Mouse (Mus musculus): ENCODE results near the gene Efhc2. TPM values are rescaled to one million over a fixed set of nuclear protein-coding genes. Genes with fewer than 3 reads are reported as not detected.

Efhc2 gene
- total RNA-seq (2021), result 1 to 10 TPM; 1.9 to 2.0 TPM
- long read RNA-seq, experiment 1, partial matches to known transcripts, result 1 of 1 reads
- long read RNA-seq, experiment 1, other reads (novel, unspliced or antisense), result 0 of 1 reads
- long read RNA-seq, experiment 2, partial matches to known transcripts, result 0 of 1 reads
- long read RNA-seq, experiment 2, other reads (novel, unspliced or antisense), result 1 of 1 reads

GRCm38 (mm10) chrX:17319126-17319583, at the start of gene Efhc2:
Gene Efhc2, minus strand, starts transcription at chrX:17319368.
- DNase-seq (ENCODE audit: low spot score in 2 of 2), result no peak

DNA sequence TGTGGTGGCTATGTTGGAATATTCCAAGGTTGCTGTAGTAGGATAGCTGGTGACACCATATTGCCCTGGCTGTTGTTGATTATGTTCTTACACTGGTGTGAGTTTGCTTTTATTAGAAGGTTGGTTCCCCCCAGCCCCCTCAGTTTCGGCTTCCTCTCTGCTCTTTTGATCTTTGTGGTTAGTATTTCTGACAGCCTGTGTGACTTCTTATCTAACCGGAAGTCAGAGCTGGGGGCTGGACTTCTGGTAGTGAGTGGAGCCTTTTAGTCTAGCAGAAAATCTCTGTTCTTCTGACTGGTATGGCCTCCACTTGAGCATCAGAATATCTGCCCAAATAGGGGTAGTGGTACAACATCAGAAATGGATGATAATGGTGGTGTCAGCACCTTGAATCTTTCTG, 45.9 kb upstream of the Efhc2 start:
- no peak for DNase-seq (ENCODE audit: low spot score in 2 of 2)

DNA sequence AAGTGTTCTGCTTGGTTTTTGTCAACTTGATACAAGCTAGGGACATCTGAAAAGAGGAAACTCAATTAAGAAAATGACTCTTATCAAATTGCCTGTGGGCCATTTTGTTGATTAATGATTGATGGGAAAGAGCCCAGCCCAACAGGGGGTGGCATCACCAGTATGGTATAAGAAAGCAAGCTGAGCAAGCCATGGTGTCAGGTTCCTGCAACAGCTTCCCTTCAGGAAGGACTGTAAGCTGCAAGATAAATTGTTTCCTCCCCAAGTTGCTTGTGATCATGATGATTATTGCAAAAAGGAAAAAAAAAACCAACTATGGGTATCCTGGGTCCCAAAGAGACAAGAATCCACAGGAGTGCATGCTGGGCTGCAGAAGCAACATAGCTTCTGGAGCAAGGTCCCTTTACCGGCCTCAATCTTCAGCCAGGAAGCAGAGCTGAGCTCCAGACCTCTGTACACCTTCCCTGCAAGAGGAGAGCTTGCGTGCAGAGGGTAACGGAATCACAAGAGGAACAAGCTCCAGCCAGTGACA, 18.8 kb downstream of the Efhc2 start:
- DNase-seq (ENCODE audit: low spot score in 2 of 2), result no peak

GRCm38 (mm10) chrX:17283899-17284298, 35.3 kb downstream of the Efhc2 start:
- DNase-seq (ENCODE audit: low spot score in 2 of 2), result no peak

DNA sequence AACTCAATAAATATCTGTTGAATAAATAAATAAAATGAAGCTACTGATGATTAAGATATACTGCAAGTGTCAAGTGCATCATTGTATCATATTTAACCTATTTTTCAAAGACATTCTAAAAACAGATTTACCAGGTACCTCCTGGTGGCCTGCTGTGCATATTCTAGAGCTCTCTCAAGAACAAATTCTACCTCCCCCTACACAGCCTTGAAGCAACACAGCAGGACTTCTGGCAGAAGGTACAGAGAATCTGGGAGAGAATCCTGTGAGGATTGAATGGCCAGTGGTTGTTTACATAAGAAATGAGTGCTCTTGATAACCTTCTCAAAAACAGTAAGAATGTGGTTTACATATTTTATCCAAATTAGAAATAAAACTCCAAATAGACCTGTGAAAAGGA, 94.0 kb downstream of the Efhc2 start:
- no peak for DNase-seq (ENCODE audit: low spot score in 2 of 2)

DNA sequence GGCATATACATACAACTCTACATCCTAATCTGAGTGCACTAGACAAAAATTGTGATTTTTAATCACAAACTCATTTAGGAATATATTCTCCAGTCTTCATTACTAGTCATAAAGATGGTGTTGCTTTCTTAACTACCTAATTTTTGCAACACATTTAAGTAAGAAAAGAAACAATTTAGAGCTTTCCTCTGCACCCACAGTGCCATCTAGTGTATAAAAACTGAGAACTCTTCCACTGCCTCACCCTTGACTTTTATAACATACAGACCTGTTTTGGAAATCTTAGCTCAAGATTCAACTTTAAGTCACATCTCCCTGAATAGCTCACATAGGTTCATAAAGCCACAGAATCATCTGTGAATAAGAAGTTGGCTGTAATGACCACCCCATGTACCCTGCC, 101.7 kb downstream of the Efhc2 start:
- peak in 1 of 2 experiments; percentile 10 for DNase-seq (ENCODE audit: low spot score in 2 of 2)

DNA sequence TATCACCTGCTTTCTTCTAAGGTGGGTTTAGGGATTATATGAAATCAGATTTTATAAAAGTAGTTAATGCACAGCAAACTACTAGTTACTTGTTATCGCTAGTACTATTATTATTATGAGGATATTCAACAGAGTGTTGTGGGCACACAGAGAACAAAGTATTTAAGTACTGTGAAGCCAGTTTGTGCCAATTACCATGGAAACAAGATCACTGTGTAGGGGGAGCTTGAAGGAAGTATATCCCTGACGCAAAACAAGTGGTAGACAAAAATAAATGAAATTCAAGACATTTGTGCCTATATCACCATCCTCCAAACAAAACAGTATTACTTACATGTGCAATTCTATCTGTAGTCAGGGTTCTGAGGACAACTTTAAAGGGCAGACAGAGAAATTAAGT, 105.7 kb downstream of the Efhc2 start:
- no peak for DNase-seq (ENCODE audit: low spot score in 2 of 2)

DNA sequence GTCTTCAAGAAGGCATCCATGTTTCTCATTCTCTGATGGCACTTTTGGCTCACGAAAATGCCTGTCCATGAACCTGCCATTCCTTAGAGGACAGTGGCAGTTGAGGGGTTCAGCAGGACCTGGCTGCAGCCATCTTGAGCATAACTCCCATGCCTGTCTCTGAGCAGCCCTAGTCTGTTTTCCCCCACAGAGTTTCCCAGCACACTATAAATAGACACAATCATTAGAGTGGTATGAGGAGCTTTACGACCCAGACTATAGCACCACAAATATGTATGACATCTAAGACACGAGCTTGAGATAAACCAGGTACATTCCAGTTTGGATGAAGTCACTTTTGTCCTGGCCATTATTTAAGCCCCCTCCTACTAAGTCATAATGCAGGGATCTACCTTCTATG, 143.4 kb downstream of the Efhc2 start:
- DNase-seq (ENCODE audit: low spot score in 2 of 2), result no peak

DNA sequence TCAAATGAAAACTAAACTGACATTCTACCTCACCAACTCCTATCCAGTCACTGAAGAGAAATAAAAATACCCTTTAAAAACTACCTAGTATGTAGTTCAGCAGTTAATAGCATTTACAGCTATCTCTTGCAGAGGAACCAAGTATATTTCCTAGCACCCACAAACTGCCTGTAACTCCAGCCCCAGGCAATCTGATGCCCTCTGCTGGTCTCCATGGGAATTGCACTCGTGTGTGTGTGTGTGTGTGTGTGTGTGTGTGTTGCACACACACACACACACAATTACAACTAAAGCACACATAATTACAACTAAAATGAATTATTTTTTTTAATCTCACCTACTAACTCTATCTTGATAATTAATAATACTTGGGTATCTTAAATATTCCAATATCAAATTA, 153.5 kb downstream of the Efhc2 start:
- no peak for DNase-seq (ENCODE audit: low spot score in 2 of 2)

Data from layer of hippocampus, postnatal 14 days (tissue).